Mouse (Mus musculus) layer of hippocampus, adult 9-11 months (tissue): ENCODE results near the gene Bcl11b.

Source experiments
- DNase-seq: peaks from one replicate; pipeline ENCODE4 v3.0.0; 2022

Bcl11b gene

GRCm38 (mm10) chr12:107884330-107885065, 118.9 kb downstream of the Bcl11b start:
- no peak for DNase-seq

GRCm38 (mm10) chr12:107881726-107882125, 121.7 kb downstream of the Bcl11b start:
- no peak for DNase-seq

GRCm38 (mm10) chr12:107880748-107881147, 122.7 kb downstream of the Bcl11b start:
- no peak for DNase-seq

GRCm38 (mm10) chr12:107879114-107879777, 124.2 kb downstream of the Bcl11b start:
- no peak for DNase-seq

GRCm38 (mm10) chr12:107876237-107876636, 127.2 kb downstream of the Bcl11b start:
- DNase-seq, result no peak

- DNase-seq, result no peak
Observed at GRCm38 (mm10) chr12:107874467-107875142, 128.8 kb downstream of the Bcl11b start.

GRCm38 (mm10) chr12:107869526-107870050, 133.8 kb downstream of the Bcl11b start:
- no peak for DNase-seq

- no peak for DNase-seq
Observed at GRCm38 (mm10) chr12:107868291-107868690, 135.1 kb downstream of the Bcl11b start.
